Mouse (Mus musculus): ENCODE data around the gene Gpr37l1.

DNA sequence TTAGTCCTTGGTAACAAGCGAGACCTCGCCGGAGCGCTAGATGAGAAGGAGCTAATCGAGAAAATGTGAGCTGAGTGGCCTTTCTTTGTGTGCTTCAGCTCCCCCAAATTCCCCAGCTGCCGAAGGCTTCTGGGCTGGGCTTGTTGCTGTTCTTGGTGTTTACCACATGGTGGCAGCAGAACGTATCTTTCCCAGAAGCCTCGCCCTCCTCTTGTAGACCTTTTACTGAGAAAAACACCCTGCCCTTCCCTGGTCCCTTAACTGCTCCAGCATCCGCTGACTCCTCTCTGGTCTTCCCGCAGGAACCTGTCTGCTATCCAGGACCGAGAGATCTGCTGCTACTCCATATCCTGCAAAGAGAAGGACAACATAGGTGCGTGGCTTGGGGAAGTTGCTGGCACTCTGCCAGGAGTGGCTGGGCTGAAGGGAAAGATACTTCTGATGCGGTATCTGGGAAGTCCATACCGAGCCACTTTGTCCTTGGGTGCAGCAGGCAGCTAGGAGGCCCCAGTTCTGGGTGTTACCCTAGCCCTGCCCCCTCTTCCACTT, 13.0 kb downstream of the Gpr37l1 start:
- TF ChIP-seq CTCF (IDR thresholded peaks at IDR 0.05; ENCODE audit: insufficient read depth, low read depth, low read length) (peak; percentile 53; the same call in 1 of the 2 replicates), POLR2A (IDR thresholded peaks at IDR 0.05; ENCODE audit: insufficient read depth, low read depth, low read length) (no peak)
